Mouse (Mus musculus): ENCODE measurements around the gene Hoxa7. TPM values are rescaled to one million over a fixed set of nuclear protein-coding genes. Genes with fewer than 3 reads are reported as not detected.

Hoxa7 gene
- total RNA-seq, 1 experiment = 0.89 TPM

DNA sequence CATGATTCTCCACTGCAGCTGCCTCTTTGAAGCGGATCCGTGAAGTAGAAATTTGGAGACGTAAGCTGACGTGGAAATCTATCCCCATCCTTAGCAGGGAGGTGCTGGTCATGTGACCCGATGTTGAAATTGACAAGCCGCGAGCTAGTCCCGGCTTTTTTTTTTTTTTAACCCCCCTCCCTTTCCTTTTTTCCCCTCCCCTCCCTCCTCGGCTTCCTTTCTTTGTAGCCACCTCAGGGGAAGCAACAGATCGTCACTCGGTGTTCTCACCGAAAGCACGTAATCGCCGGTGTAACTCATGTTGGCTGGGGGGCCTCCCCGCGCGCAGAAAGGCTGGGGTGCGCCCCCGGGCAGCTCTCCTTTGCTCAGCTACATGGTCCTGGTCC is 24.1 kb upstream of the Hoxa7 start, which contains the start of gene Hoxa11:
Gene Hoxa11 (minus strand): TSS at position 54 of the 386 bp plus-strand sequence.
- Histone ChIP-seq H3K9ac (ENCODE audit: insufficient read depth, low read depth, low read length, poor library complexity, severe bottlenecking) (no peak within 1 kb of the TSS), H3K27ac (ENCODE audit: insufficient read depth, low read depth, low read length, poor library complexity, severe bottlenecking) (no peak within 1 kb of the TSS), H3K9me3 (ENCODE audit: control insufficient read depth, insufficient read depth, low read depth, low read length) (no peaks in the 10 kb centered on the region), H3K36me3 (ENCODE audit: control insufficient read depth, insufficient read depth, low read length, poor library complexity, severe bottlenecking) (no peaks in the 10 kb centered on the region), H3K4me1 (ENCODE audit: control insufficient read depth in 2 of 2, insufficient read depth in 2 of 2, low read length in 2 of 2, poor library complexity in 1 of 2) (peaks cover 0 to 3% of the 10 kb centered on the region in 2 experiments; a peak in 2 of 4 replicates), H3K4me3 (ENCODE audit: insufficient read depth in 1 of 2, low read depth in 1 of 2, low read length in 2 of 2, poor library complexity in 1 of 2, severe bottlenecking in 1 of 2) (no peak within 1 kb of the TSS; a peak in 1 of 4 replicates)
- TF ChIP-seq HCFC1 (IDR thresholded peaks at IDR 0.05; ENCODE audit: borderline replicate concordance, insufficient read depth, low read length) (no peak), ZNF384 (IDR thresholded peaks at IDR 0.05; ENCODE audit: low read depth, low read length) (peak; percentile 62; the same call in 1 of the 2 replicates)
- DNase-seq (ENCODE audit: low read depth, low spot score) = no peak
- in situ Hi-C loops (cut with MboI; ENCODE audit: low sequenced_read_pairs in 2 of 2, unreplicated experiment in 2 of 2) = no loop called here

DNA sequence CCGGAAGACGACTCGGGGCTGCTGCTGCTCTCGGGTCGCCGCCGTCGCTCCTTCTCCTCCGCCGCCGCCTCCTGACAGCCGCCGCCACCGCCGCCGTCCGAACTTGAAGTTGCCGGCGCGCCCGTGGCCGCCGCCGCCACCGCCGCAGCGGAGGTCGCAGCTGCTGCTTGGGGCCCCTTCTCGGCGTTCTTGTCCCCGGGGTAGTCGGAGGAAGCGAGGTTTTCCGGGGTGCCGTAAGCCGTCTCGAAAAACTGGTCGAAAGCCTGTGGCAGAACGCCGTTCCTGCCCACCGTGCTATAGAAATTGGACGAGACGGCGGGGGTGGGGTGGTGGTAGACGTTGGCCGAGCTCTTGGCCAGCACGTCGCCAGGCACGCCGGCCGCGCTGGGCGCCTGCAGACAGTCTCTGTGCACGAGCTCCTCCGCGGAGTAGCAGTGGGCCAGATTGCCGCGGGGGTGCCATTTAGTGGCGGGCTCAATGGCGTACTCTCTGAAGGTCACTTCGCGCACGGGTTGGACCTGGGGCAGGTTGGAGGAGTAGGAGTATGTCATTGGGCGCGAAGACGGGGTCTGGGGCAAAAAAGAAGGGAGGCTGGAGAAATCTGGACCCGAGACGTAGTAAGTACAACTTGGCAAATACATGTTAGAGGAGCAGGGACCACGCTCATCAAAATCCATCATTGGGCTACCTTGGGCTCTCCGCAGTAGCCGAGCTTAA is 23.5 kb upstream of the Hoxa7 start:
- Histone ChIP-seq H3K9me3 (ENCODE audit: control insufficient read depth, insufficient read depth, low read depth, low read length) (no peaks in the 10 kb centered on the region), H3K4me3 (ENCODE audit: insufficient read depth in 1 of 2, low read depth in 1 of 2, low read length in 2 of 2, poor library complexity in 1 of 2, severe bottlenecking in 1 of 2) (no peak overlapping the region; a peak in 1 of 4 replicates), H3K36me3 (ENCODE audit: control insufficient read depth, insufficient read depth, low read length, poor library complexity, severe bottlenecking) (no peaks in the 10 kb centered on the region), H3K9ac (ENCODE audit: insufficient read depth, low read depth, low read length, poor library complexity, severe bottlenecking) (no peak overlapping the region), H3K4me1 (ENCODE audit: control insufficient read depth in 2 of 2, insufficient read depth in 2 of 2, low read length in 2 of 2, poor library complexity in 1 of 2) (peaks cover 0 to 3% of the 10 kb centered on the region in 2 experiments; a peak in 2 of 4 replicates), H3K27ac (ENCODE audit: insufficient read depth, low read depth, low read length, poor library complexity, severe bottlenecking) (no peak overlapping the region)
- in situ Hi-C loops (cut with MboI; ENCODE audit: low sequenced_read_pairs in 2 of 2, unreplicated experiment in 2 of 2) = no loop called here
- no peak for DNase-seq (ENCODE audit: low read depth, low spot score)
- TF ChIP-seq ZC3H11A (IDR thresholded peaks at IDR 0.05; ENCODE audit: borderline replicate concordance, low read depth, low read length) = no peak
- TF ChIP-seq CHD2 (IDR thresholded peaks at IDR 0.05; ENCODE audit: low read depth, low read length) = no peak
- no peak for TF ChIP-seq ZNF384 (IDR thresholded peaks at IDR 0.05; ENCODE audit: low read depth, low read length)
- no peak for TF ChIP-seq HCFC1 (IDR thresholded peaks at IDR 0.05; ENCODE audit: borderline replicate concordance, insufficient read depth, low read length)
- no peak for TF ChIP-seq MAFK (IDR thresholded peaks at IDR 0.05; ENCODE audit: insufficient read depth, low read depth, low read length)

DNA sequence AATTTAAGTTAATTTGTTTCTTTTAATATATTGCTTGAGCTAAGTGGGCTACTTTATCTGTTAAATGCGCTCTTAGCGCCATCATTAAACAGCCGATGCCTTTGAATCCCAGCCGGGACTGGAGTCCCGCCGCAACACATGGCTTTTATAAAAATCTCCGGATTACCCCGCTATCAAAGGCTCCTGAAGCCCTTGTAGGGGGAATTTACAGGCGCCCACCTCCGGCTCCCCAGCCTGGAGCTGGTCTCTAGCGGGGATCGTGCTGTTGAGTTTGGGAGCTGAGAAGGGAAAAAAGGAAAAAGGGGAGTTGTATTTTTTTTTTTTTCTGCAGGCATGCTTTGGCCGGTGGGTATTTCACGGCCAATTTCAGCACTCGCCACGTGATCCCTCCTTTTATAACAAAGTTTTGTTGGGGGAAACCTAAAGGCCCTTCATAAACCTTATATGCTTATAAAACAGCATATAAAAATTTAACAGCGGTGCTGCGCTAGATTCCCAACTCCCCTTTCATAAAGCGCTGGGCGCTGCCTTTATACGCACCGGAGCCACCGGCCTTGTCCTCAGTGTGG is 22.9 kb upstream of the Hoxa7 start:
- in situ Hi-C loops (cut with MboI; ENCODE audit: low sequenced_read_pairs in 2 of 2, unreplicated experiment in 2 of 2) = no loop called here
- Histone ChIP-seq H3K36me3 (ENCODE audit: control insufficient read depth, insufficient read depth, low read length, poor library complexity, severe bottlenecking) (no peaks in the 10 kb centered on the region), H3K4me1 (ENCODE audit: control insufficient read depth in 2 of 2, insufficient read depth in 2 of 2, low read length in 2 of 2, poor library complexity in 1 of 2) (peaks cover 0 to 6% of the 10 kb centered on the region in 2 experiments; a peak in 2 of 4 replicates), H3K9me3 (ENCODE audit: control insufficient read depth, insufficient read depth, low read depth, low read length) (no peaks in the 10 kb centered on the region), H3K4me3 (ENCODE audit: insufficient read depth in 1 of 2, low read depth in 1 of 2, low read length in 2 of 2, poor library complexity in 1 of 2, severe bottlenecking in 1 of 2) (no peak overlapping the region; a peak in 1 of 4 replicates), H3K27ac (ENCODE audit: insufficient read depth, low read depth, low read length, poor library complexity, severe bottlenecking) (no peak overlapping the region), H3K9ac (ENCODE audit: insufficient read depth, low read depth, low read length, poor library complexity, severe bottlenecking) (no peak overlapping the region)
- no peak for TF ChIP-seq ZNF384 (IDR thresholded peaks at IDR 0.05; ENCODE audit: low read depth, low read length)
- TF ChIP-seq HCFC1 (IDR thresholded peaks at IDR 0.05; ENCODE audit: borderline replicate concordance, insufficient read depth, low read length) = no peak
- TF ChIP-seq ZC3H11A (IDR thresholded peaks at IDR 0.05; ENCODE audit: borderline replicate concordance, low read depth, low read length) = no peak
- no peak for TF ChIP-seq CHD2 (IDR thresholded peaks at IDR 0.05; ENCODE audit: low read depth, low read length)
- no peak for TF ChIP-seq MAFK (IDR thresholded peaks at IDR 0.05; ENCODE audit: insufficient read depth, low read depth, low read length)
- DNase-seq (ENCODE audit: low read depth, low spot score) = no peak

DNA sequence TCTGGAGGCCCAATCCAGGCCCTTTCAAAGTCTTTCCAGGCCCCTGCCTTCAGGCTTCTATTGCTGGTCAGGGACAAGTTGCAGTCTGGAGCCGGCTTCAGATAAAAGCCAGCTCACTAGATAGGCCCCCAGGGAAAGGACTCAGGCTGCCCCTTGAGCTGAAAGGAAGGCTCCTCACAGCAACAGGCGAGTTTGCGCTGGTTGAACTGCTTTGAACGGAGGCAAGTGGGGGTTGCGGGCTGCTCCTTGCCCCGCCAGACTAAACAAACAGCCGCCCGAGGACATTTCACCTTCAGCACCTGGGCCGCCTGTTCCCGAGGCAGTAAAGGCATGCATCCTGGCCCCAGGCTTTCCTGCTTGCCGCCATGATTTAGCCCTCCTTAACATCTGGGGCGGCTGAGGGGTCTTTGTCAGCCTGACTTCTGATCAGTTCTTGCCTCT is 22.0 kb upstream of the Hoxa7 start:
- H3K4me3 ChIP-seq (ENCODE audit: insufficient read depth in 1 of 2, low read depth in 1 of 2, low read length in 2 of 2, poor library complexity in 1 of 2, severe bottlenecking in 1 of 2) = no peak overlapping the region
- H3K9me3 ChIP-seq (ENCODE audit: control insufficient read depth, insufficient read depth, low read depth, low read length) = no peaks in the 10 kb centered on the region
- H3K36me3 ChIP-seq (ENCODE audit: control insufficient read depth, insufficient read depth, low read length, poor library complexity, severe bottlenecking) = no peaks in the 10 kb centered on the region
- H3K9ac ChIP-seq (ENCODE audit: insufficient read depth, low read depth, low read length, poor library complexity, severe bottlenecking) = no peak overlapping the region
- DNase-seq (ENCODE audit: low read depth, low spot score) = no peak
- H3K27ac ChIP-seq (ENCODE audit: insufficient read depth, low read depth, low read length, poor library complexity, severe bottlenecking) = no peak overlapping the region
- in situ Hi-C loops (cut with MboI; ENCODE audit: low sequenced_read_pairs in 2 of 2, unreplicated experiment in 2 of 2) = no loop called here
- TF ChIP-seq HCFC1 (IDR thresholded peaks at IDR 0.05; ENCODE audit: borderline replicate concordance, insufficient read depth, low read length) = no peak
- no peak for TF ChIP-seq ZNF384 (IDR thresholded peaks at IDR 0.05; ENCODE audit: low read depth, low read length)
- no peak for TF ChIP-seq ZC3H11A (IDR thresholded peaks at IDR 0.05; ENCODE audit: borderline replicate concordance, low read depth, low read length)
- TF ChIP-seq MAFK (IDR thresholded peaks at IDR 0.05; ENCODE audit: insufficient read depth, low read depth, low read length) = no peak
- no peak for TF ChIP-seq CHD2 (IDR thresholded peaks at IDR 0.05; ENCODE audit: low read depth, low read length)
- peaks cover 0 to 6% of the 10 kb centered on the region in 2 experiments; a peak in 2 of 4 replicates for H3K4me1 ChIP-seq (ENCODE audit: control insufficient read depth in 2 of 2, insufficient read depth in 2 of 2, low read length in 2 of 2, poor library complexity in 1 of 2)

Measured in ES-E14 (cell line).